8 mouse cellular contexts compared by ENCODE assay signal in genomic region chr8:48300613-48301037, GRCm38 (mm10).
A peak's percentile ranks its signal among the peaks of the same experiment; 100 is the strongest.
DNase-seq lines count a peak whose midpoint lies in the region; ATAC-seq and TF ChIP-seq lines count a peak whose summit lies in the region.

No protein-coding gene starts in this region.

- H3K4me1 ChIP-seq in cerebellum, adult 2 months (ENCODE audit: control insufficient read depth, insufficient read depth, low read length): no peaks in the 10 kb centered on the region
- H3K4me1 ChIP-seq in limb, embryonic 14.5 days (ENCODE audit: control insufficient read depth, insufficient read depth, low read length): peaks cover 14% of the 10 kb centered on the region
- no peaks in the 10 kb centered on the region for H3K4me1 ChIP-seq in intestine, embryonic 16.5 days (ENCODE audit: control insufficient read depth, insufficient read depth, low read length)

- H3K27me3 ChIP-seq in cerebellum, adult 2 months (ENCODE audit: control insufficient read depth, insufficient read depth, low read length): no peaks in the 10 kb centered on the region; the same call in 1 of the 2 replicates
- H3K27me3 ChIP-seq in limb, embryonic 14.5 days (ENCODE audit: control insufficient read depth, insufficient read depth, low read length): no peaks in the 10 kb centered on the region
- no peaks in the 10 kb centered on the region for H3K27me3 ChIP-seq in intestine, embryonic 16.5 days (replicated peaks; ENCODE audit: control insufficient read depth, insufficient read depth, low read length)

- no peak overlapping the region for H3K9ac ChIP-seq in limb, embryonic 14.5 days (ENCODE audit: low read depth, low read length, severe bottlenecking)
- no peak overlapping the region for H3K9ac ChIP-seq in intestine, embryonic 16.5 days (ENCODE audit: low read depth, low read length)

- H3K27ac ChIP-seq in cerebellum, adult 2 months (ENCODE audit: insufficient read depth, low read length): no peak overlapping the region
- no peak overlapping the region for H3K27ac ChIP-seq in limb, embryonic 14.5 days (replicated peaks; ENCODE audit: low read depth, low read length)
- no peak overlapping the region for H3K27ac ChIP-seq in intestine, embryonic 16.5 days (ENCODE audit: low read length)

- peak overlapping the region; percentile 20; the same call in 1 of the 2 replicates for H3K4me2 ChIP-seq in limb, embryonic 14.5 days (replicated peaks; ENCODE audit: low read depth, low read length, severe bottlenecking)
- no peak overlapping the region for H3K4me2 ChIP-seq in intestine, embryonic 16.5 days (ENCODE audit: low read depth, low read length)

- ATAC-seq in limb, embryonic 14.5 days (ENCODE audit: low FRiP score, low read depth): peak; percentile 43; the same call in 1 of the 2 replicates
- ATAC-seq in intestine, embryonic 16.5 days: no peak

- peak overlapping the region; percentile 17 for H3K4me3 ChIP-seq in cerebellum, adult 2 months (replicated peaks; ENCODE audit: insufficient read depth, low read depth, low read length)
- H3K4me3 ChIP-seq in limb, embryonic 14.5 days (replicated peaks; ENCODE audit: low read length): 0 out of 2 replicates have a peak overlapping the region, but pooled peaks have one; percentile 6
- H3K4me3 ChIP-seq in intestine, embryonic 16.5 days (ENCODE audit: low read length): no peak overlapping the region

- DNase-seq in kidney, postnatal 4 days: peak; percentile 8 to 33
- no peak for DNase-seq in kidney, adult 11 months
- peak; percentile 46 to 57 for DNase-seq in cerebellum, adult 2 months
- DNase-seq in forelimb bud, embryonic 11.5 days (ENCODE audit: low read depth, low spot score): peak; percentile 64
- peak; percentile 70 for DNase-seq in limb, embryonic 14.5 days (ENCODE audit: low spot score)
- DNase-seq in spleen, adult 18-20 months: no peak
- DNase-seq in lung, postnatal 36 days: no peak

- peaks cover 23% of the 10 kb centered on the region for H3K36me3 ChIP-seq in limb, embryonic 14.5 days (ENCODE audit: control insufficient read depth, insufficient read depth, low read length)
- H3K36me3 ChIP-seq in intestine, embryonic 16.5 days (ENCODE audit: control insufficient read depth, insufficient read depth, low read length): no peaks in the 10 kb centered on the region

- no peak for TF ChIP-seq POLR2A in cerebellum, adult 2 months (IDR thresholded peaks at IDR 0.05; ENCODE audit: borderline replicate concordance, insufficient read depth, low read length)
- TF ChIP-seq POLR2A in limb, embryonic 14.5 days (IDR thresholded peaks at IDR 0.05; ENCODE audit: borderline replicate concordance, extremely low read depth, insufficient read depth, insufficient read length): no peak

- WGBS in cerebellum, adult 2 months: under 1% methylated on average over 12 of the region's 12 CpGs
- 20% methylated on average over 12 of the region's 12 CpGs for WGBS in limb, embryonic 14.5 days
- WGBS in intestine, embryonic 16.5 days: 68% methylated on average over 12 of the region's 12 CpGs

- no peaks in the 10 kb centered on the region for H3K9me3 ChIP-seq in limb, embryonic 14.5 days (ENCODE audit: control insufficient read depth, low read length)
- H3K9me3 ChIP-seq in intestine, embryonic 16.5 days (ENCODE audit: control insufficient read depth, low read length): no peaks in the 10 kb centered on the region

- TF ChIP-seq CTCF in cerebellum, adult 2 months (IDR thresholded peaks at IDR 0.05; ENCODE audit: borderline replicate concordance, insufficient read depth, low read depth, low read length): no peak

Comparison
In these comparisons a context has a peak if more than half of its experiments do, and no peak if none do; other contexts are left out.
1. DNase-seq: peak in kidney, postnatal 4 days (2 of 2), cerebellum, adult 2 months (2 of 2), forelimb bud, embryonic 11.5 days (single experiment) and limb, embryonic 14.5 days (single experiment); none in kidney, adult 11 months (single experiment), spleen, adult 18-20 months (0 of 2) and lung, postnatal 36 days (single experiment).